Mouse (Mus musculus) intestine, postnatal 0 days (tissue): ENCODE data around the gene 9130213A22Rik. TPM values are rescaled to one million over a fixed set of nuclear protein-coding genes. Genes with fewer than 3 reads are reported as not detected.
A peak's percentile ranks its signal among the peaks of the same experiment; 100 is the strongest.

ENCODE experiments used
- ATAC-seq: fragments of 200-750 bp; cut with Nextera tagmentation; 2 replicates; pipeline ENCODE4 v1.8.0; 2017; ENCODE audit warnings: mild to moderate bottlenecking, moderate TSS enrichment, moderate library complexity
- H3K27ac ChIP-seq: fragments of 300-500 bp; sonication (generic); 2 replicates; pipeline ENCODE4 v1.5.1; 2014; ENCODE audit warnings: mild to moderate bottlenecking, low read depth, low read length, moderate library complexity
- H3K27me3 ChIP-seq: fragments of 300-500 bp; sonication (generic); replicated peaks from 2 replicates; pipeline ENCODE4 v1.6.1; 2014; ENCODE audit warnings: low read length, mixed read lengths; ENCODE audit not compliant: control insufficient read depth, insufficient read depth
- H3K36me3 ChIP-seq: fragments of 300-500 bp; sonication (generic); 2 replicates; pipeline ENCODE4 v1.6.1; 2014; ENCODE audit warnings: mild to moderate bottlenecking, moderate library complexity; ENCODE audit not compliant: control insufficient read depth, insufficient read depth
- H3K4me1 ChIP-seq: fragments of 300-500 bp; sonication (generic); replicated peaks from 2 replicates; pipeline ENCODE4 v1.6.1; 2014; ENCODE audit warnings: antibody characterized with exemption, low read length, mixed read lengths; ENCODE audit not compliant: control insufficient read depth, insufficient read depth
- H3K4me2 ChIP-seq: fragments of 300-500 bp; sonication (generic); replicated peaks from 2 replicates; pipeline ENCODE4 v1.6.1; 2014; ENCODE audit warnings: low read depth, mild to moderate bottlenecking, moderate library complexity
- H3K4me3 ChIP-seq: fragments of 300-500 bp; sonication (generic); 2 replicates; pipeline ENCODE4 v1.5.1; 2014; ENCODE audit warnings: low read depth, low read length
- H3K9ac ChIP-seq: fragments of 300-500 bp; sonication (generic); 2 replicates; pipeline ENCODE4 v1.6.1; 2014; ENCODE audit warnings: mild to moderate bottlenecking, low read depth, low read length
- H3K9me3 ChIP-seq: fragments of 300-500 bp; sonication (generic); 2 replicates; pipeline ENCODE4 v1.6.1; 2016; ENCODE audit warnings: mixed run types; ENCODE audit not compliant: control insufficient read depth
- CTCF ChIP-seq: sonication (generic); IDR thresholded peaks from 2 replicates; pipeline ENCODE4 v1.5.1; 2016; ENCODE audit warnings: low read depth, mild to moderate bottlenecking, control low read depth, antibody characterized with exemption, moderate library complexity
- WGBS: fragments of 180-500 bp; shearing (Covaris S2); extraction: QIAGEN DNeasy Blood & Tissue Kit; methylation state at CpG from one replicate; pipeline ENCODE4 v1.1.7; 2014; 5-methylcytosine and 5-hydroxymethylcytosine counted together
- polyA plus RNA-seq: library from polyadenylated mRNA; unstranded; fragments of >200 nt; fragmentation: Nextera tagmentation; extraction: Ambion mirVana; gene quantifications from 2 replicates; pipeline ENCODE4 v1.2.1, GENCODE M21; 2015

9130213A22Rik gene
- polyA plus RNA-seq, 1 experiment from 2014 or later, result 0.12 TPM

GRCm38 (mm10) chr11:69151004-69151403, 28.6 kb upstream of the 9130213A22Rik start:
- H3K4me1 ChIP-seq, result no peaks in the 10 kb centered on the region
- no peaks in the 10 kb centered on the region for H3K9me3 ChIP-seq
- TF ChIP-seq CTCF, result no peak
- no peak for ATAC-seq
- H3K27ac ChIP-seq, result no peak overlapping the region
- H3K36me3 ChIP-seq, result no peaks in the 10 kb centered on the region
- H3K4me2 ChIP-seq, result peak overlapping the region; percentile 49
- 51% methylated on average over 6 of the region's 6 CpGs for WGBS
- H3K4me3 ChIP-seq, result peak overlapping the region; percentile 6; the same call in 1 of the 2 replicates
- no peak overlapping the region for H3K9ac ChIP-seq
- peaks cover 8% of the 10 kb centered on the region; the same call in 1 of the 2 replicates for H3K27me3 ChIP-seq

- 4% methylated on average over 7 of the region's 7 CpGs for WGBS
- H3K4me3 ChIP-seq, result peak overlapping the region; percentile 6; the same call in 1 of the 2 replicates
- H3K4me2 ChIP-seq, result peak overlapping the region; percentile 49
- no peaks in the 10 kb centered on the region for H3K36me3 ChIP-seq
- 0 out of 2 replicates have a peak, but pooled peaks cover 8% of the 10 kb centered on the region for H3K27me3 ChIP-seq
- ATAC-seq, result no peak
- peak; percentile 70 for TF ChIP-seq CTCF
- no peak overlapping the region for H3K9ac ChIP-seq
- no peaks in the 10 kb centered on the region for H3K9me3 ChIP-seq
- no peaks in the 10 kb centered on the region for H3K4me1 ChIP-seq
- H3K27ac ChIP-seq, result no peak overlapping the region
These were observed 28.1 kb upstream of the 9130213A22Rik start for GRCm38 (mm10) chr11:69150444-69150843.

GRCm38 (mm10) chr11:69149728-69150127, 27.3 kb upstream of the 9130213A22Rik start:
- Histone ChIP-seq H3K4me1 (no peaks in the 10 kb centered on the region), H3K27me3 (0 out of 2 replicates have a peak, but pooled peaks cover 8% of the 10 kb centered on the region), H3K9ac (no peak overlapping the region), H3K9me3 (no peaks in the 10 kb centered on the region), H3K4me3 (no peak overlapping the region), H3K36me3 (no peaks in the 10 kb centered on the region), H3K4me2 (no peak overlapping the region), H3K27ac (no peak overlapping the region)
- no peak for ATAC-seq
- 78% methylated on average over 6 of the region's 6 CpGs for WGBS
- TF ChIP-seq CTCF, result no peak

- WGBS, result 82% methylated on average over 5 of the region's 5 CpGs
- H3K4me1 ChIP-seq, result no peaks in the 10 kb centered on the region
- no peak overlapping the region for H3K4me2 ChIP-seq
- H3K36me3 ChIP-seq, result no peaks in the 10 kb centered on the region
- no peak overlapping the region for H3K4me3 ChIP-seq
- H3K27me3 ChIP-seq, result 0 out of 2 replicates have a peak, but pooled peaks cover 4% of the 10 kb centered on the region
- no peak for TF ChIP-seq CTCF
- no peaks in the 10 kb centered on the region for H3K9me3 ChIP-seq
- H3K27ac ChIP-seq, result no peak overlapping the region
- H3K9ac ChIP-seq, result no peak overlapping the region
- ATAC-seq, result no peak
These were observed 26.1 kb upstream of the 9130213A22Rik start for GRCm38 (mm10) chr11:69148451-69148960.

GRCm38 (mm10) chr11:69147546-69147945, 25.2 kb upstream of the 9130213A22Rik start:
- 0 out of 2 replicates have a peak, but pooled peaks cover 4% of the 10 kb centered on the region for H3K27me3 ChIP-seq
- TF ChIP-seq CTCF, result no peak
- 69% methylated on average over 7 of the region's 7 CpGs for WGBS
- no peak overlapping the region for H3K4me3 ChIP-seq
- H3K4me1 ChIP-seq, result no peaks in the 10 kb centered on the region
- no peak overlapping the region for H3K4me2 ChIP-seq
- no peak overlapping the region for H3K9ac ChIP-seq
- H3K36me3 ChIP-seq, result no peaks in the 10 kb centered on the region
- no peak for ATAC-seq
- H3K27ac ChIP-seq, result no peak overlapping the region
- H3K9me3 ChIP-seq, result no peaks in the 10 kb centered on the region

- H3K4me2 ChIP-seq, result no peak overlapping the region
- H3K9me3 ChIP-seq, result no peaks in the 10 kb centered on the region
- 93% methylated on average over 5 of the region's 6 CpGs for WGBS
- no peak overlapping the region for H3K4me3 ChIP-seq
- TF ChIP-seq CTCF, result no peak
- H3K4me1 ChIP-seq, result peaks cover 7% of the 10 kb centered on the region; the same call in 1 of the 2 replicates
- H3K27me3 ChIP-seq, result no peaks in the 10 kb centered on the region
- no peak for ATAC-seq
- no peak overlapping the region for H3K27ac ChIP-seq
- no peak overlapping the region for H3K9ac ChIP-seq
- H3K36me3 ChIP-seq, result no peaks in the 10 kb centered on the region
These were observed 13.0 kb upstream of the 9130213A22Rik start for GRCm38 (mm10) chr11:69135361-69135760.
